Mouse (Mus musculus): Measurements from ENCODE around the gene Il1rapl1. TPM values are rescaled to one million over a fixed set of nuclear protein-coding genes. Genes with fewer than 3 reads are reported as not detected.

The Il1rapl1 gene
- polyA plus RNA-seq (2015; fragmentation: Nextera tagmentation; extraction: Ambion mirVana), result not detected in 2 replicates

- DNase-seq (ENCODE audit: low spot score), result no peak
These were observed at the start of gene Il1rapl1 for GRCm38 (mm10) chrX:88115609-88116073. Gene Il1rapl1 (minus strand): TSS chrX:88115645.

GRCm38 (mm10) chrX:88158037-88158436 lies 42.6 kb upstream of the Il1rapl1 start:
- no peak for DNase-seq (ENCODE audit: low spot score)

- DNase-seq (ENCODE audit: low spot score), result no peak
These were observed 10.2 kb upstream of the Il1rapl1 start for GRCm38 (mm10) chrX:88125612-88126011.

GRCm38 (mm10) chrX:88120070-88120469 lies 4.6 kb upstream of the Il1rapl1 start:
- DNase-seq (ENCODE audit: low spot score), result no peak

- DNase-seq (ENCODE audit: low spot score), result no peak
These were observed 2.4 kb upstream of the Il1rapl1 start for GRCm38 (mm10) chrX:88117858-88118257.

GRCm38 (mm10) chrX:88116326-88116725 lies 881 bp upstream of the Il1rapl1 start:
- DNase-seq (ENCODE audit: low spot score), result no peak

- no peak for DNase-seq (ENCODE audit: low spot score)
These were observed 1.9 kb downstream of the Il1rapl1 start for GRCm38 (mm10) chrX:88113561-88113960.

- no peak for DNase-seq (ENCODE audit: low spot score)
These were observed 3.2 kb downstream of the Il1rapl1 start for GRCm38 (mm10) chrX:88112254-88112653.

GRCm38 (mm10) chrX:88109733-88110132 lies 5.7 kb downstream of the Il1rapl1 start:
- DNase-seq (ENCODE audit: low spot score), result no peak

GRCm38 (mm10) chrX:88093936-88094569 lies 21.4 kb downstream of the Il1rapl1 start:
- DNase-seq (ENCODE audit: low spot score), result no peak

- no peak for DNase-seq (ENCODE audit: low spot score)
These were observed 25.6 kb downstream of the Il1rapl1 start for GRCm38 (mm10) chrX:88089873-88090272.

GRCm38 (mm10) chrX:88072741-88073419 lies 42.6 kb downstream of the Il1rapl1 start:
- no peak for DNase-seq (ENCODE audit: low spot score)

- no peak for DNase-seq (ENCODE audit: low spot score)
These were observed 45.1 kb downstream of the Il1rapl1 start for GRCm38 (mm10) chrX:88070368-88070767.

GRCm38 (mm10) chrX:88043556-88043955 lies 71.9 kb downstream of the Il1rapl1 start:
- no peak for DNase-seq (ENCODE audit: low spot score)

GRCm38 (mm10) chrX:88038984-88039383 lies 76.5 kb downstream of the Il1rapl1 start:
- DNase-seq (ENCODE audit: low spot score), result no peak

GRCm38 (mm10) chrX:87897172-87897571 lies 218.3 kb downstream of the Il1rapl1 start:
- no peak for DNase-seq (ENCODE audit: low spot score)

- DNase-seq (ENCODE audit: low spot score), result no peak
These were observed 223.5 kb downstream of the Il1rapl1 start for GRCm38 (mm10) chrX:87891916-87892315.

- DNase-seq (ENCODE audit: low spot score), result no peak
These were observed 261.3 kb downstream of the Il1rapl1 start for GRCm38 (mm10) chrX:87854107-87854506.

- no peak for DNase-seq (ENCODE audit: low spot score)
These were observed 301.6 kb downstream of the Il1rapl1 start for GRCm38 (mm10) chrX:87813884-87814283.

GRCm38 (mm10) chrX:87807717-87808116 lies 307.7 kb downstream of the Il1rapl1 start:
- no peak for DNase-seq (ENCODE audit: low spot score)

- DNase-seq (ENCODE audit: low spot score), result no peak
These were observed 322.4 kb downstream of the Il1rapl1 start for GRCm38 (mm10) chrX:87793011-87793410.

GRCm38 (mm10) chrX:87710589-87710988 lies 404.9 kb downstream of the Il1rapl1 start:
- DNase-seq (ENCODE audit: low spot score), result no peak

GRCm38 (mm10) chrX:87663856-87664255 lies 451.6 kb downstream of the Il1rapl1 start:
- DNase-seq (ENCODE audit: low spot score), result no peak
